Mouse (Mus musculus) megakaryocyte progenitor cell, adult 5-6 weeks (primary cell): ENCODE measurements around the gene Sp2. TPM values are rescaled to one million over a fixed set of nuclear protein-coding genes. Genes with fewer than 3 reads are reported as not detected.

ENCODE experiments used
- ATAC-seq: replicated peaks from 2 replicates; pipeline ENCODE4 v1.8.0; 2016; ENCODE audit warnings: mild to moderate bottlenecking, moderate TSS enrichment, inconsistent platforms; ENCODE audit not compliant: poor library complexity
- total RNA-seq, 2 experiments: library from RNA; stranded (forward) in 1 of 2; stranded (reverse) in 1 of 2; fragments of 157-497, 149-512 nt in 1 of 2; fragments of 200-1000 nt in 1 of 2; gene quantifications; 2 replicates each; pipeline versions ENCODE4 v1.2.3 to v1.2.4; 2015 to 2017

The Sp2 gene
- total RNA-seq, 2 experiments from 2014 or later, result 2.3 to 21.0 TPM

- no peak for ATAC-seq
These were observed 9.3 kb downstream of the Sp2 start for GRCm38 (mm10) chr11:96973426-96973964.

GRCm38 (mm10) chr11:96972906-96973305 lies 9.9 kb downstream of the Sp2 start:
- ATAC-seq, result no peak

DNA sequence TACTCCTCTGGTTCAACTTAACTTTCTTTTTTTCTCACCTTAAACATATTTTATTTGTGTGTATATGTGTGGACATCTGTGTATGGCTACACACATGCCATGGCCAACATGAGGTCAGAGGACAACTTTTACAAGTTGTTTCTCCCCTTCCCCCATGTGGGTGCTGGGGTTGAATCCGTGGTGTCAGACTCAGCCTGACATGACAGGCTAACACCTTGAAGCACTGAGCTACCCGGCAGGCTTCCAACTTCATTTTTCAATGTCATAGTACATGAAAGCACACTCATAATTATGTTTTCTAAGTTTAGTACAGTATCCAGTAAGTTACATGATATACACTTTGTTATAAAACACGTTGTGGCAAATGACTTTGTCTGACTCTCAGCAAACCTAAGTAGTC lies 12.4 kb downstream of the Sp2 start:
- ATAC-seq, result no peak

GRCm38 (mm10) chr11:96969746-96970145 lies 13.0 kb downstream of the Sp2 start:
- ATAC-seq, result no peak

- ATAC-seq, result peak; percentile 27
These were observed 13.5 kb downstream of the Sp2 start for GRCm38 (mm10) chr11:96969280-96969722.

DNA sequence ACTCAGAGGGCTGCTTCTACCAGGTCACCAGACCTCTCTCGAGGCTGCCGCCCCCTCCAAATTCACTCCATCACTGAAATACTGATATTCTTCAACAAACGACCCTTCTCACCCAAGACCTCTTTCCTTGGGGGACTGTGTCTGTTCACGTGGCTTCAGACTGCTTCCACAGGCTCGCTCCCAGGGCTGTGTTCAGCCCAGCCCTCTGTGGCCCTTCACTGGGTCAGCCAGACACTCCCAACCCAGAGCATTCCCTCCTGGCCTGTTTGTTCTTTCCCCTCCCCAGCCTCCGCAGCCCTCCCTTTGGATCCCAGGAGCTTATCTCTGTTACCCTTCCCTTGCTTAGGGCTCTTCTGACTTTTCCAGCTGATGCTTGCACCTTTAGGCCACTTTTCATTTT lies 14.3 kb downstream of the Sp2 start:
- no peak for ATAC-seq

- ATAC-seq, result peak; percentile 47
These were observed 15.1 kb downstream of the Sp2 start for GRCm38 (mm10) chr11:96967544-96968269.

- peak; percentile 63 for ATAC-seq
These were observed 15.7 kb downstream of the Sp2 start for GRCm38 (mm10) chr11:96966914-96967543.

DNA sequence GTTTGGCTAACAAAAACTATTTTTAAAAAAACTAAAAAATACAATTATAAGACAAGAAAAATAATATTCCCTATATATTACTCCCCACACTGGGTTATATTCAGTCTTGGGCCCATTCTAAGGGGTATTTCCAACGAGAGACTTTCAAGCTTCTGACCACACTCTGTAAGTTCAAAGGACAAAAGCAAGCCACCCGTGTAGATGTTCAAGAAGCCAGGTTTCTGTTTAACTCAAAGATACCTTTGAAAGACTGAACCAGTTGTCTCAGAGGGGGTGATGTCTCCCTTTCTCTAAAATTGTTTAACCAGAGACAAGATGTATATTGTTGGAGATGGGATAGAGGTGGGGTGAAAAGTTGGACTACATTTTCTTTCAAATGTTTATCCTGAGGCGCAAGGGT lies 16.6 kb downstream of the Sp2 start:
- no peak for ATAC-seq

DNA sequence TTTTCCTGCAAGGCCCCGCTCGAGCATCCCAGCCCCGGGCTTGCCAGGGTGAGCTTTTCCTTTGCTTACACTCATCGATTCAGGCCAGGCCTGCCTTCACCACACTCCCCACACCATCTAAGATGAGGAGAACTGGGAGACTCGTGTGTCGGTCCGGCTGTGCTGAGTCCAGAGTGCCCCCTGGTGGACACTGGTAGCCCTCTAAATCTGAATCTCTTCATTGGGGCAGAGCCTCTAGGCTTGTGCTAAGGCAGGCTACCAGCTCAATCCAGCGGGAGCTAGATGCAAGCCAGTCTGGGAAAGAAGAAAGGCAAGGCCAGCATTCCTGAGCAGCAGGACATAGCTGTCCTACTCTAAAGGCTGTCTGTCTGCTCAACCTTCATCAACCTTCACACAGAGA lies 19.2 kb downstream of the Sp2 start:
- ATAC-seq, result peak; percentile 74

DNA sequence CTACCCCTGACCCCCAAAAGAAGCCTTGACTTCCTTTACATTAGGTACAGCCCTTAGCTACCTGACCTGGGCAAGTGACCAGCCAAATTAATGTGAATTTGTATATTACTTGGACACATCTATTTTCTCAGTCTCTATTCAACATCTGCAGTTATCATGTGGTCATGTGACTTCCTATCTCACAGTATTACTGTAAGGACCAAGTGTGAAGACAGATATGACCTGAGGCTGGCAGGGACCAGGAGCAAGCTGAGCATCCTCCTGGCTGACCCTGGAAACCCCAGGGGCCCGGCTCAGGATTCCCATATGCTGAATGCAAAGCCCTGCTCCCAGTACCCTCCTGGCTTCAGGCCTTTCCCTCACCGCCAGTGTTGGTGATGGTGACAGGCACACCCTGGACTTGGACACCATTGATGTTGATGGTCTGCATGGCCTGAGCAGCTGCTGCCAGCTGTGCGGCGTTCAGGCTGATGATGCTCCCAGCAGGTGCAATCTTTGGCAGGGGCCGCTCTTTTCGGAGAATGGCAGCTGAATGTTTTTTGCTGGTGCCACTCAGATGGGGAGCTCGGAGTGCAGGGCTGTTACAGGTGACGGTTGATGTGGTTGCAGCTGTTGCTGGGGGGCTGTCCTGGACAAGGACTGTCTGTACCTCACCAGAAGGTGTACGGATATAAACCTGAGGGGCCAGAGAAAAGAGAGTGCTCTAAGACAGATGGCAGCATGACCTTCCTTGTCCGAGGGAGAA lies 25.5 kb downstream of the Sp2 start:
- no peak for ATAC-seq

DNA sequence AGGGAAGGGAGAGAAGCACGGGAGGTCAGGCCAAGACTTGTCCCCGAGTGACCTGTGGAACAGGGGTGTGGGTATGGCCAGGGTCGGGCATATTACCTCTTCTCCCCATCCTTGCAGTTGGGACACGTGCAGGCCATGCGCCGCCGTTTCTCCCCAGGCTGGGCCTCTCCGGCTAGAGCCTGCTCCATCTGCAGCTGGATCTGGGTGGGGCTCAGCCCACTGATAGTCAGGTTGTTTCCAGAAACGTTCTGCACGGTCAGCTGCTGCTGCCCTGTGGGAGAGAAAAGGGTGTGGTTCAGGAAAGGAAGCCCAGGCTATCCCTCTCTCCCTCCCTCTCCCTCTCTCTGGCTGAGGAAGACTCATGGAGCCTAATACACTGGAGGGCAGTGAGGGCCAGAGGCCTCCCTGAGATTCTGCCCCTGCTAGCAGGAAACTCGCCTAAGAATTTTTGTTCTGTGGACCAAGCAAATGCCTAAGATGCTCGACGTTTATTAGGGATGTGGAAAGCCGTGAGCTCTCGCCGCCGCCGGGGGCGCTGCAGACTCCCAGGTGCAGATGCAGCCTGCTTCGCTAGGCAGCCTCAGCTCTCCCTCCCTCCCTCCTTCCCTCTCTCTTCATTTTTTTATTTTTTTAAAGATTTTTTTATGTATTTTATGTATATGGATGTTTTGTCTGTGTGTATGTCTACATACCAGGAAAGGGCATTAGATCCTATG lies 26.6 kb downstream of the Sp2 start:
- peak; percentile 62 for ATAC-seq

DNA sequence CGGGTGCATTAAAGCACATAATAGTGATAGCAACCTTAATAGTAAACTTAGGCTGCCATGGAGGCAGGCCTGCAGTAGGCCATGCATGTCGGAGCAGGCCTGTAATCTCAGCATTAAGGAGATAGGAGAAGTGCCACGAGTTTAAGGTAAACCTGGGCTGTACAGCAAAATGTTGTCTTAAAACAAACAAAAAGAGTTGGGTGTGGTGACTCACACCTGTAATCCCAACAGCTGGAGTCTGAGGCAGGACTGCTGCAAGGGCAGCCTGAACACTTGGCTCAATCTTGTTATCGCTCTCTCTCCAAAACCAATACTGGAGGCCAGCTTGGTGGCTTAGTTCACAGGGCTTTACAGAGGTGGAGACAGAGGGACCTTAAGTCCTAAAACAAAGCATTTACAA lies 27.7 kb downstream of the Sp2 start:
- ATAC-seq, result no peak

- ATAC-seq, result no peak
These were observed 29.9 kb downstream of the Sp2 start for GRCm38 (mm10) chr11:96952896-96953295.

DNA sequence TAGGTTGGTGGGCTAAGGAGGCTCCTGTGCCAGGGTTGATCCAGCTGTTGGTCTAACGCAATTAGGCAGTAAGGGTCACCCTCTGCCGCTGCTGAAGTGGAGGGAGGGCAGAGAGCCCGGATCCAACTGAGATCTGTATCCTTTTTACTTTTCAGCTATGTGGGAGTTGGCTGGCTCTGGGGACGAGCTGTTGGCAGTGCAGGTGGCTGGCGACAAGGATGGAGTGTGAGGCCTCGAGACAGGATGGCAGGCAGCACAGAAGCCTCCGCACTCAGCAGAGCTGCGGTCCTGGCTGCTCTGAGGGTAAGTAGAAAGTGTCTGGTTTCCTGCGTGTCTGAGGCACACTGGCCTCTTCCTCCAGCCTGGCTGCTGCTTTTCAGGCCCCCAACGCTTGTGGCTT lies 30.3 kb downstream of the Sp2 start:
- no peak for ATAC-seq

DNA sequence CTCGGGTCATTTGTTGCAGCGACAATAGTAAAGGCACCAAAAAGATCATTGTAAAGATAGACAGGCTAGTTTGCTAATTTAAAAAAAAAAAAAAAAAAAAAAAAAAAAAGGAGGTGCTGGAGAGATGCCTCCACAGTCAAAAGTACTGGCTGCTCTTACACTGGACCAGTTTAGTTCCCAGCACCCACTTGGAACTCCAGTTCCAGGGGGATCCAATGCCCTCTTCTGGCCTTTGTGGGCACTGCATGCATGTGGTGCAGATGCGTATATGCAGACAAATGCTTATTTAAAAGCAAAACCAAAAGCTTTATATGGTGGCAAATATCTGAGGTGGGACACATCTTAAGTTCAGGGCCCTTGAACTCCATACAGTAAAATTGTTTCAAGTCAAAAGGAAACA lies 32.0 kb downstream of the Sp2 start:
- no peak for ATAC-seq

- peak; percentile 40 for ATAC-seq
These were observed 34.9 kb downstream of the Sp2 start for GRCm38 (mm10) chr11:96947849-96948248.

GRCm38 (mm10) chr11:96946498-96946897 lies 36.3 kb downstream of the Sp2 start:
- no peak for ATAC-seq

DNA sequence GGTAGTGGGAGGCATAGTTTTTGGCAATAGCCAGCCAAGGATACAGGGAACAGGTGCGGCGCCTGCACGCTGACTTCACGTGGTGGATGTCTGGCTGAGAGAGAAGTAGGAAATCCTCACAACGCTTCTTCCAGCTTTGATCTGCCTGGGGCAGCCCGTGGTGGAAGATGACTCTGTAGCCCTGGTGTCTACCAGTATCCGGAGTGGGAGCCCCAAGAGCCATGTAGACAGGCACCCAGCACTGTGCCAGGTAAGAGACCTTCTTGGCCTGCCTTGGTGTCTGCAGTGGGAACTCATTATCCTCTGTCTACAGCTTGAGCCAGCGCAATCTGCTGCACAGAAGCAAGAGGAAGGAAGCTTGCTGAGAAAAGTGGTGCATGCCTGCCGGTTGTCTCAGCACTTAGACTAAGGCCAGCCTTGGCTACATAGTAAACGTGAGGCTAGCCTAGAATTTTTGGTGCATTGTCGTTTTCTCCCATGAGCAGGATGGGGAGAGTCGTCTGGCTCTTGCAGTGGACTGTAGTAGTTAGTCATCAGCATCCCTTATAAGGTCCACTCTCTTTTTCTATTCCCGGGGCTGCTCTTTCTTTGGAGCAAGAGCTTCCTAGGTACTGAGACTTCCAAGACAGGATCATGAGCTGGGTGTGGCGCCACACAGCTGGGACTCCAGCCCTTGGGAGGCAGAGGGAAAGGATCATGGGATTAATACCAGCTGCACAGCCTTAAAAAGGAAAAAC lies 37.7 kb downstream of the Sp2 start:
- no peak for ATAC-seq

DNA sequence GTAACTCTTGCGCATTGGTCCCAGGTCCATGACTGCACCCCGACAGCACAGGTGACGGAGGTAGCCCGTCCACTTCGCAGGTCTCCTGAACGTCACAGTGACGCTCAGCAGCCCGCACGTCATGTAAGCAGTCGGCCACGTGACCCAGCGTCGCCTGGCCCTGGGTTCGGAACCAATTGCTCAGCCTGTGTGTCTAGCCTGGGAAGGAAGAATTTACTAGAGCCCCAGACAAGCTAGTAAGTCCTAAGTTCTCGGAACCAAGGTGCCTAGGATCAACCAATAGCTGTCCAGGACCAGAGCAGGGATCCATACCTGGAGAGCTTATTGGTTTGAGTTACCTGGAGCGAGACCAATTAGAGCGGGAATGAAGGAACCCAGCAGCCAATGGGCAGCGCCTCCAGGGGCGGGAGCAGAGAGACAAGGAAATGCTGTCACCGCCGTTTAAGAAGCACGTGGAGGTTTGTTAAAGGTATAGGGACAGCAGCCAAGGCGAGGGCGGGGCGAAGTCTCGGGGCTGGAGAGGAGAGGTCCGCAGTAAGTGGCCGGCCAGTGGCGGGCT lies 38.9 kb downstream of the Sp2 start, which contains the start of gene Pnpo:
TSS of gene Pnpo (minus strand) at position 241 of the 559 bp plus-strand sequence.
- peak; percentile 78 for ATAC-seq
